Mouse (Mus musculus): ENCODE results near the gene Zscan4e. TPM values are rescaled to one million over a fixed set of nuclear protein-coding genes. Genes with fewer than 3 reads are reported as not detected.
"Not testable (repeated sequence)": the region's sequence is repeated elsewhere in the genome, so short reads cannot be mapped to it uniquely, and the experiment has no call there.

The Zscan4e gene
- polyA plus RNA-seq (2014; fragmentation: Nextera tagmentation; extraction: Ambion mirVana) = not detected in 2 replicates

DNA sequence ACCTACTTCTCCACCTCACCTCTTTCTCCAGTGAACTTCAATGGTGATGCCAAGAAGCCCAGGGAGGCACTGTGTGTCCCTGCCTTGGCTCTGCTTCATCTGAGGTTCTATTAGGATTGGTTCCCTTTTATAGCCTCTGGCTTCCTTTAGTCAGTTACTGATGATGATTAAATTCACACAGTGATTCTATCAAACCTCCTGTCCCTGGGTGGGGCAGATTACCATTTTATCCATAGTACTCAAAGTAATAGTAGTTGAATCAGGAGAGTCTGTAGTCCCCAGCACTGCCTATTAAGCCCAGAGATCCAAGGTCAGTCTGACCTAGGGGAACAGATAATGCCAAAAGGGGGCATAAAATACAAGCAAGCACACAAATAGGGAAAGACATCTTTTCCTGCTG lies at the start of gene Zscan4e:
Gene Zscan4e (minus strand): TSS at position 101 of the 400 bp plus-strand sequence.
- H3K27ac ChIP-seq (replicated peaks; ENCODE audit: low read depth, low read length); H3K36me3 ChIP-seq (ENCODE audit: control insufficient read depth, insufficient read depth, low read length); H3K4me1 ChIP-seq (ENCODE audit: control insufficient read depth, insufficient read depth, low read length); DNase-seq; H3K4me2 ChIP-seq (ENCODE audit: low read length); H3K27me3 ChIP-seq (ENCODE audit: control insufficient read depth, insufficient read depth, low read length); H3K9ac ChIP-seq (replicated peaks; ENCODE audit: low read length); H3K9me3 ChIP-seq (ENCODE audit: control insufficient read depth, low read length); H3K4me3 ChIP-seq (replicated peaks; ENCODE audit: low read depth, low read length); ATAC-seq (ENCODE audit: low FRiP score, low TSS enrichment): not testable (repeated sequence)

Small RNA genes lying within 50 kb of the gene (microRNA-seq; reads per million reads assigned to microRNA genes)
- gene Gm23087 = not detected
- not detected for gene Gm26248

Other genes starting within 250 kb of the Zscan4e start
- gene Zscan4-ps1, start 241.0 kb downstream of the Zscan4e start, polyA plus RNA-seq (2014; fragmentation: Nextera tagmentation; extraction: Ambion mirVana) = not detected in 2 replicates
- gene Zscan4d, start 144.5 kb downstream of the Zscan4e start, polyA plus RNA-seq (2014; fragmentation: Nextera tagmentation; extraction: Ambion mirVana) = not detected in 2 replicates
- gene Zscan4f, start 87.2 kb upstream of the Zscan4e start, polyA plus RNA-seq (2014; fragmentation: Nextera tagmentation; extraction: Ambion mirVana) = not detected in 2 replicates
- gene Zscan4-ps2, start 203.6 kb upstream of the Zscan4e start, polyA plus RNA-seq (2014; fragmentation: Nextera tagmentation; extraction: Ambion mirVana) = not detected in 2 replicates

All from midbrain, embryonic 14.5 days (tissue).